Mouse (Mus musculus) embryo, embryonic 11 days (tissue): ENCODE data around the gene Gm11172.
"Not testable (repeated sequence)": the region's sequence is repeated elsewhere in the genome, so short reads cannot be mapped to it uniquely, and the experiment has no call there.

Experiments
- DNase-seq: peaks from one replicate; pipeline ENCODE4 v3.0.0-alpha.2; 2015

The Gm11172 gene

GRCm38 (mm10) chr16:10785371-10786231 lies 27.1 kb upstream of the Gm11172 start, which contains the start of gene Socs1:
Socs1 (minus strand) TSS chr16:10785536.
- DNase-seq, result peak; percentile 93

GRCm38 (mm10) chr16:10786288-10786687 lies 26.4 kb upstream of the Gm11172 start:
- DNase-seq, result peak; percentile 95

- no peak for DNase-seq
Observed at GRCm38 (mm10) chr16:10786782-10787547, 25.8 kb upstream of the Gm11172 start.

- DNase-seq, result no peak
Observed at GRCm38 (mm10) chr16:10787548-10788058, 25.1 kb upstream of the Gm11172 start.

GRCm38 (mm10) chr16:10788271-10788670 lies 24.4 kb upstream of the Gm11172 start, which contains the start of gene Tnp2:
Tnp2 (minus strand) TSS chr16:10788660.
- no peak for DNase-seq

GRCm38 (mm10) chr16:10788866-10789265 lies 23.8 kb upstream of the Gm11172 start:
- no peak for DNase-seq

- DNase-seq, result no peak
Observed at GRCm38 (mm10) chr16:10790702-10791101, 22.0 kb upstream of the Gm11172 start, which contains the start of gene Prm3. Prm3 (minus strand) TSS chr16:10790914.

GRCm38 (mm10) chr16:10796034-10796433 lies 16.7 kb upstream of the Gm11172 start, which contains the start of gene Prm2:
Prm2 (minus strand) TSS chr16:10796134.
- no peak for DNase-seq

- not testable (repeated sequence) for DNase-seq
Observed at GRCm38 (mm10) chr16:10802420-10802819, 10.3 kb upstream of the Gm11172 start.

GRCm38 (mm10) chr16:10805789-10806527 lies 6.8 kb upstream of the Gm11172 start, which contains the start of gene Prm1:
Prm1 (minus strand) TSS chr16:10805839.
- DNase-seq, result no peak

GRCm38 (mm10) chr16:10810376-10810775 lies 2.3 kb upstream of the Gm11172 start:
- DNase-seq, result no peak

GRCm38 (mm10) chr16:10813726-10814125 lies 1.0 kb downstream of the Gm11172 start:
- no peak for DNase-seq

- DNase-seq, result no peak
Observed at GRCm38 (mm10) chr16:10814864-10815263, 2.1 kb downstream of the Gm11172 start.

GRCm38 (mm10) chr16:10818579-10819135 lies 5.9 kb downstream of the Gm11172 start:
- DNase-seq, result no peak

- no peak for DNase-seq
Observed at GRCm38 (mm10) chr16:10819966-10820365, 7.3 kb downstream of the Gm11172 start.

- no peak for DNase-seq
Observed at GRCm38 (mm10) chr16:10821387-10821786, 8.7 kb downstream of the Gm11172 start.

- no peak for DNase-seq
Observed at GRCm38 (mm10) chr16:10824536-10824935, 11.8 kb downstream of the Gm11172 start.

GRCm38 (mm10) chr16:10825840-10826239 lies 13.1 kb downstream of the Gm11172 start:
- no peak for DNase-seq

GRCm38 (mm10) chr16:10827269-10827668 lies 14.6 kb downstream of the Gm11172 start:
- DNase-seq, result no peak

GRCm38 (mm10) chr16:10827766-10828460 lies 15.2 kb downstream of the Gm11172 start:
- DNase-seq, result no peak

- DNase-seq, result no peak
Observed at GRCm38 (mm10) chr16:10828461-10828805, 15.7 kb downstream of the Gm11172 start.

GRCm38 (mm10) chr16:10834542-10834910 lies 21.8 kb downstream of the Gm11172 start:
- DNase-seq, result peak; percentile 13
